Mouse (Mus musculus) kidney, adult 10 weeks (tissue): ENCODE data around the gene Hoxd8. TPM values are rescaled to one million over a fixed set of nuclear protein-coding genes. Genes with fewer than 3 reads are reported as not detected.

Experiments
- polyA plus RNA-seq: library from polyadenylated mRNA; stranded (reverse); fragments of 350-450 nt; fragmentation: Illumina TruSeq; extraction: RNeasy Lipid Tissue Mini Kit (QIAGEN cat#74804); gene quantifications from one replicate; pipeline ENCODE4 v1.2.3, GENCODE M21; 2014; ENCODE audit warnings: low read depth, low replicate concordance

Gene Hoxd8
- 197 TPM for polyA plus RNA-seq

DNA sequence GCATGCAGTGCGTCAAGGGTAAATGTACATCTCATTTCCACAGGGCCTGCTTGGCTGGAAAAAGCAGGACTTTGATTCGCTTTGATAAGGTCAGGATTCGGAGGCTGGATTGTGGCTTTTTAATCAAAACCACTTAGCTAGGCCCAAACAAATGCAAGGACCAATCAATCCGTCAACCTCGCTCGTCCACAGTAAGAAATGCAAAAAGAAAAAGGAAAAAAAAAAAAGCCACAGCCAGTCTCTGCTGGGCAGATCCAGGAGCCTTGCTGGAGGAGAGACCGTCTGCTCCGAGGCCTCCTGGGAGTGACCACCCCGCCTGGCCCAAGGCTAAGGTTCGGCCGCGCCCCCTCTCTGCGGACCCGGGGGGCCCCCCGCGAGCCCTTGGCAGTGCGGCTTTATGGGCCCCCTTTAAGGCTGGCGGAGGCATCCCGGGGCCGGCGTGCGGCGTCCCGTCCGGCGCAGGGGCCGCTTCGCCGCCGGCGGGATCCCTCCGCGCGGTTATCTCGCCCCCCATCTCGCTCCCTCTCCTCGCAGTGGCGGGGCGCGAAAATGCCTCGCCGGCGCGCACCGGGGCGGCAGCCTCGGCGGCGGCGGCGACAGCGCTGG lies at the start of gene Hoxd8:
TSS of gene Hoxd8 (plus strand) at position 223 of the 606 bp plus-strand sequence.

DNA sequence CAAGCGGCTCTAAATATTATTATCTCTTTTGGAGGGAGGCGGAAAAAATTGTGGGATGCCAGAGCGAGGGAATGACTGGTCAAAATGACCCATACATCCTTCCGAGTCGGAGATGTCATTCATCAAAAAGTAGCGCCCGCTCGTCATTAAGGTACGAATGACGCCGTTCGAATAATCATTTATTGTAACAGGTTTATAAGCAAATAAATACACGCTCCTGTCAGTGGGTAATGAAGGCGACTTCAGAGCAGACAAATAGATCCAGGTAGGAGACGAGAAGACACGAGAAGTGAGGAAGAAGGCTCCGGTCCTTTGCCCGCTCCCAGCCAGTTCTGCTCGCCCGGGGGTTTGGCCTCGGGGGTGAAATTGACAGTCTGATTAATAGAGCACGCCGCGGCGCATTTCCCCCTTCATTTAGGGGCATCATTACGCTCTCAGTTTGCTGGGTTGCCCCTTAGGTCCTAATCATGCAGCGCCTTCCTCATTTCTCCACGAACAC lies 44.9 kb upstream of the Hoxd8 start, which contains the start of gene Evx2:
TSS of gene Evx2 (minus strand) at position 51 of the 499 bp plus-strand sequence.

DNA sequence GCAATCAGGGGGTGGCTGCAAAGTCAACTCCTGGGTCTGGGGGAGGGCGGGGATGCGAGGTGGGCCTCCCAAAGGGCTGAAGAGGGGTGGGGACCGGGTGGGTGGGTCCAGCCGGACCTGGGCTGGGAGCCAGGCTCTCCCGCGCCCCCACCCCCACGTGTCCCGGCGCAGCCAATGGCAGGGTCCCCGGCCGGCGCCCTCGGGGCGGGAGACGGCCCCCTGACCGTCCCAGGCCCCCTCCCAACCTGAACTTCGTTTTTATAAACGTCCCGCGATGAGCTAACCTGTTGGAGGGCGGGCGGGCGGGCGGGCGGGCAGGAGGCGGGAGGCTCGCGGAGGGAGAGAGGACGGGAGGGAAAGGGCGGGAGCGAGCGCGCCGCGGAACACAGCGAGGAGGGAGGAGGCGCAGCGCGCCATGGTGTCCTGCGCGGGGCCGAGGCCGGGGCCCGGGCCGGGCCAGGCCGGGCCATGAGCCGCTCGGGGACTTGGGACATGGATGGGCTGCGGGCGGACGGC lies 36.5 kb upstream of the Hoxd8 start, which contains the start of gene Hoxd13:
TSS of gene Hoxd13 (plus strand) at position 469 of the 516 bp plus-strand sequence.

DNA sequence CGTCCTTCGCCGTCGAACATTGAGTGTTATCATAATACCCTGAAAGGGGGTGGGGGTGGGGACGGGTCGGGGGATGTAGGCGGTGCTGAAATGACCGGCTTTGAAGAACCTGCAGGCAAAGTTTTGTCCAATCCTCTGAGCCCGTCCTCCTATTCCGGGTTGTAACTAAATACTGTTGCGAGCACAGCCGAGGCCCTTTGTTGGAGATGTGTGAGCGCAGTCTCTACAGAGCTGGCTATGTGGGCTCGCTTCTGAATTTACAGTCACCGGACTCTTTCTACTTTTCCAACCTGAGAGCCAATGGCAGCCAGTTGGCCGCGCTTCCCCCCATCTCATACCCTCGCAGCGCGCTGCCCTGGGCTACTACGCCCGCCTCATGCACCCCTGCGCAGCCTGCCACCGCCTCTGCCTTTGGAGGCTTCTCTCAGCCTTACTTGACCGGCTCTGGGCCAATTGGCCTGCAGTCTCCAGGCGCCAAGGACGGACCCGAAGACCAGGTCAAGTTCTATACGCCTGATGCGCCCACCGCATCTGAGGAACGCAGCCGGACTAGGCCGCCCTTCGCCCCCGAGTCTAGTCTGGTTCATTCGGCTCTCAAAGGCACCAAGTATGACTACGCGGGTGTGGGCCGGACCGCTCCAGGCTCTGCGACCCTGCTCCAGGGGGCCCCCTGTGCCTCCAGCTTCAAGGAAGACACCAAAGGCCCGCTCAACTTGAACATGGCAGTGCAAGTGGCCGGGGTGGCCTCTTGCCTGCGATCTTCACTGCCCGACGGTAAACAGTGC lies 29.3 kb upstream of the Hoxd8 start, which contains the start of gene Hoxd12:
TSS of gene Hoxd12 (plus strand) at position 133 of the 785 bp plus-strand sequence.

GRCm38 (mm10) chr2:74678891-74679595 lies 25.4 kb upstream of the Hoxd8 start, which contains the start of gene Hoxd11:
Gene Hoxd11 (plus strand): TSS chr2:74679557.

DNA sequence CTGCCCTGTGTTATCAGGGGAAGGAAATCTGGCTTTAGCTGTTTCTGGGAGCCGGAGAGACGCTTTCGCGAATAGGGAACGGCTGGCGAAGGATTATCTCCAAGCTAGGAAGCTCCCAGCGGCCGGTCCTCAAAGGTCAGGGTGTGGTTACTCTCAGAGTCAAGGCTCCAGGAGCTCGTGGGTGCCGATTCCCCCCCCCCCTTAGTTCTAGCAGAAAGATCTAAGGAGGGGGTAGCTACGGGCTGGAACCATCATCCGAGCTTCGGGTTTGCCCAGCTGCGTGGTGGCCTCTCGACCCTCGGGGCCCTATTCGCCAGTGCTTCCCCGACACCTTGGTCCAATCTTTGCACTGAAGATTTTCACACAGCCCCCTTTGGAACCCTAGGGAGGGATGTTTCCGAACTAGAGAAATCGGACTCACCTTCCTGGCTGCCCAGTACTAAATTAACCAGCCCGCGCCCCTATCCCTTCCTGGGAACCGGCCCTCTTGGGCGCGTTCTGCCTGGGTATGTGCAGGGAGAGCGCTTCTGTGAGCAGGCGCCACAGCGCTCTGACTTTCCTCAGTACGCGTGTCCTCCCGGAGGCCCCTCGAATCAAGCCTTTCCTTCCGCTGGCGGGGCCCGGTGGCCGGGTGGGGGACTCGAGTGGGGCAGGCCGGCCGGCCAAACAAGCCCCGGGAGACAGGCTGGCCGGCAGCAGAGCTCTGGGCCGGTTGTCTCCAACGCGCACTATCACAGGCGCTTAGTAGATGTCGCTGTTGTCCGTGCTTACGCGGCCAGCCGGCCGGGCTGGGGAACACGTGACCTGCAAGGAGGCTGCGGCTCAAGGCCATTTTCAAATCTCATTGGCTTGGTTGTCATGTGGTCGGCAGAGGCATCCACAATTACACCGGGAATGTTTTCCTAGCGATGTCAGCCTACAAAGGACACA lies 13.1 kb upstream of the Hoxd8 start, which contains the start of gene Hoxd10:
TSS of gene Hoxd10 (plus strand) at position 903 of the 930 bp plus-strand sequence.

GRCm38 (mm10) chr2:74697567-74698121 lies 6.8 kb upstream of the Hoxd8 start, which contains the start of gene Hoxd9:
Gene Hoxd9 (plus strand): TSS chr2:74697727.

DNA sequence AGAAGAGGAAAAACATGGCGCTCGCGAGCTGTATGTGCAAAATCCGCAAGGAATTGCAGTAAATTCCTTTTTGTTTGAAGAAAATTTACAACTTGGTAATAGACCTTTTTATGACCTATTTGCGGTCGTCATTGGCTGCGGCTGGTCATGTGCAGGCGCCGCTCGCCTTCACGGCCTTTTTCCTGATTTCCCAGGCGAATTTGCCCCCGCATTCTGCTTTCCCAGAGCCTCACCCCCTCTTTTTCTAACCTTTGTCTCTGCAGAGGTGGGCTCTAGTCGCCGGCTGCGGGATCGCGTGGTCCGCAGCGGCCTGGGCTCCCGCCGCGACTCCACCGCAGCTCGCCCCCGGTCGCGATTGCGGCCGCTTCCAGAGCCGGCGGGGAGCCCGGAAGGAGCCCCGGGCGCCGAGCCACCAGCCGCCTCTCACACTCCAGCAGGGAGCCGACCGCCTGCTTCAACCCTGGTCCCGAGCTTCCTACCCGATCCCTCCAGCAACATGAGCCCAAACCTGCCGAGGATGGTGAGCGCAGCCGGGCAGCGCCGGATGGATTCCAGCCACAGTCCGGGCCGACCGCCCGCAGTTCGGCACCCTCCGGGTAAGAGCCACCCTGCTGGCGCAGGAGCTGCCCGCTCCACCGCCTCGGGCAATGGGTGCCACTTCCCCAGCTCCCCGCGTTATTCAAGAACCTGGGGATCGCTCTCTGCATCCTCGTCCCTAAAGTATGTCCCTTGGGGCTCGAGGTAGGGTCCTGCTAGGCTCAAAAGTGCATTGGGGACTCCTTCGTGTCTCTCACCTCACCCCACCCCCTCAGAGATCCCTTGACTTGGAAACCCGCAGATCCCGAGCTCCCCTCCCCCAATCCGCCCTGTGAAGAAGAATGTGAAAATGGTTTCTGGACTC lies 7.6 kb downstream of the Hoxd8 start, which contains the start of the genes Hoxd3 and Hoxd4:
TSS of gene Hoxd3 (plus strand) at position 207 of the 901 bp plus-strand sequence.
TSS of gene Hoxd4 (plus strand) at position 209 of the 901 bp plus-strand sequence.

GRCm38 (mm10) chr2:74726551-74726950 lies 22.1 kb downstream of the Hoxd8 start, which contains the start of gene Gm28230:
Gene Gm28230 (plus strand): TSS chr2:74726728.

Other genes starting within 250 kb of the Hoxd8 start
- 17.8 TPM for gene Lnpk, start 125.2 kb upstream of the Hoxd8 start, polyA plus RNA-seq
- not detected for gene Evx2, start 45.1 kb upstream of the Hoxd8 start, polyA plus RNA-seq
- gene Hoxd13, start 36.3 kb upstream of the Hoxd8 start, polyA plus RNA-seq = not detected
- gene Hoxd12, start 29.6 kb upstream of the Hoxd8 start, polyA plus RNA-seq = not detected
- gene Hoxd11, start 25.1 kb upstream of the Hoxd8 start, polyA plus RNA-seq = 3.2 TPM
- gene Hoxd10, start 12.7 kb upstream of the Hoxd8 start, polyA plus RNA-seq = 24.9 TPM
- 30.3 TPM for gene Hoxd9, start 6.9 kb upstream of the Hoxd8 start, polyA plus RNA-seq
- 2.8 TPM for gene Hoxd3, start 7.3 kb downstream of the Hoxd8 start, polyA plus RNA-seq
- gene Hoxd4, start 7.3 kb downstream of the Hoxd8 start, polyA plus RNA-seq = 5.3 TPM
- 0.77 TPM for gene Gm28230, start 22.1 kb downstream of the Hoxd8 start, polyA plus RNA-seq
- gene Hoxd1, start 58.4 kb downstream of the Hoxd8 start, polyA plus RNA-seq = 0.24 TPM
- 235 TPM for gene Mtx2, start 121.2 kb downstream of the Hoxd8 start, polyA plus RNA-seq